33 mouse cellular contexts compared by ENCODE assay signal in genomic region chr5:3696031-3696430, GRCm38 (mm10). TPM values are rescaled to one million over a fixed set of nuclear protein-coding genes. Genes with fewer than 3 reads are reported as not detected.
"Had no signal": no experiment of that assay in that cellular context is flagged by ENCODE, and none has a peak within 500 bp of the region (broad histone marks: within the 10 kb centered on the region; RNA-seq: fewer than 3 reads in every experiment).

No protein-coding gene starts in this region.

- H3K9me3 ChIP-seq: limb, embryonic 12.5 days; limb, embryonic 15.5 days; midbrain, embryonic 12.5 days; midbrain, embryonic 15.5 days had no signal

- H3K4me3 ChIP-seq: layer of hippocampus, adult 2 months; left cerebral cortex, adult 2 months; limb, embryonic 12.5 days; limb, embryonic 15.5 days; midbrain, embryonic 12.5 days; midbrain, embryonic 15.5 days; myocyte; neural tube, embryonic 13.5 days had no signal

- H3K4me2 ChIP-seq: limb, embryonic 12.5 days; limb, embryonic 15.5 days; liver, embryonic 11.5 days; lung, embryonic 14.5 days; midbrain, embryonic 12.5 days; midbrain, embryonic 15.5 days; neural tube, embryonic 13.5 days had no signal

- H3K4me1 ChIP-seq: limb, embryonic 12.5 days; limb, embryonic 15.5 days; midbrain, embryonic 12.5 days; midbrain, embryonic 15.5 days; neural tube, embryonic 13.5 days had no signal

- ATAC-seq: intestine, postnatal 0 days; liver, postnatal 0 days; lung, postnatal 0 days; midbrain, embryonic 15.5 days had no signal

- H3K9ac ChIP-seq: limb, embryonic 12.5 days; limb, embryonic 15.5 days; liver, embryonic 14.5 days; liver, postnatal 0 days; lung, embryonic 14.5 days; midbrain, embryonic 12.5 days; midbrain, embryonic 15.5 days; neural tube, embryonic 13.5 days had no signal

- DNase-seq: kidney, adult 2 months; kidney, postnatal 25 days; layer of hippocampus, postnatal 36 days; liver, postnatal 0 days; lung, embryonic 14.5 days; retina, postnatal 1 day; right cerebral cortex, postnatal 25 days; spleen, adult 18-20 months; thymus, adult 2 months; thymus, postnatal 14 days; thymus, postnatal 4 days had no signal

- H3K27me3 ChIP-seq: limb, embryonic 12.5 days; limb, embryonic 15.5 days; midbrain, embryonic 12.5 days; midbrain, embryonic 15.5 days; neural tube, embryonic 13.5 days had no signal

- H3K27ac ChIP-seq: kidney, postnatal 0 days; layer of hippocampus, adult 2 months; left cerebral cortex, adult 2 months; limb, embryonic 12.5 days; limb, embryonic 15.5 days; liver, embryonic 14.5 days; macrophage; midbrain, embryonic 12.5 days; midbrain, embryonic 15.5 days; neural tube, embryonic 13.5 days; stomach, postnatal 0 days had no signal

RNA-seq across cellular contexts. Expression of gene Tmbim7, which starts 45.0 kb away (rescaled TPM):
- total RNA-seq: layer of hippocampus, adult 2 months; layer of hippocampus, postnatal 10 days; layer of hippocampus, postnatal 36 days; left cerebral cortex, adult 2 months; left cerebral cortex, postnatal 10 days; left cerebral cortex, postnatal 36 days; monocyte, adult 5-6 weeks had no signal
- polyA plus RNA-seq: intestine, postnatal 0 days; kidney, adult 2 months; kidney, embryonic 14.5 days; kidney, postnatal 0 days; large intestine, adult 2 months; limb, embryonic 12.5 days; limb, embryonic 15.5 days; liver, embryonic 11.5 days; liver, embryonic 14.5 days; liver, postnatal 0 days; lung, embryonic 14.5 days; lung, postnatal 0 days; macrophage; midbrain, embryonic 15.5 days; myocyte; neural tube, embryonic 13.5 days; stomach, embryonic 14.5 days; stomach, postnatal 0 days; thymus, adult 2 months had no signal
